Mouse (Mus musculus): ENCODE measurements around the gene Lca5.

Gene Lca5

GRCm38 (mm10) chr9:83440392-83441357 is at the start of gene Lca5:
Gene Lca5 (minus strand): TSS chr9:83441127.
- DNase-seq (ENCODE audit: low read depth), result peak; percentile 94

- DNase-seq (ENCODE audit: low read depth), result no peak
Measured at GRCm38 (mm10) chr9:83488491-83489210, 47.7 kb upstream of the Lca5 start.

DNA sequence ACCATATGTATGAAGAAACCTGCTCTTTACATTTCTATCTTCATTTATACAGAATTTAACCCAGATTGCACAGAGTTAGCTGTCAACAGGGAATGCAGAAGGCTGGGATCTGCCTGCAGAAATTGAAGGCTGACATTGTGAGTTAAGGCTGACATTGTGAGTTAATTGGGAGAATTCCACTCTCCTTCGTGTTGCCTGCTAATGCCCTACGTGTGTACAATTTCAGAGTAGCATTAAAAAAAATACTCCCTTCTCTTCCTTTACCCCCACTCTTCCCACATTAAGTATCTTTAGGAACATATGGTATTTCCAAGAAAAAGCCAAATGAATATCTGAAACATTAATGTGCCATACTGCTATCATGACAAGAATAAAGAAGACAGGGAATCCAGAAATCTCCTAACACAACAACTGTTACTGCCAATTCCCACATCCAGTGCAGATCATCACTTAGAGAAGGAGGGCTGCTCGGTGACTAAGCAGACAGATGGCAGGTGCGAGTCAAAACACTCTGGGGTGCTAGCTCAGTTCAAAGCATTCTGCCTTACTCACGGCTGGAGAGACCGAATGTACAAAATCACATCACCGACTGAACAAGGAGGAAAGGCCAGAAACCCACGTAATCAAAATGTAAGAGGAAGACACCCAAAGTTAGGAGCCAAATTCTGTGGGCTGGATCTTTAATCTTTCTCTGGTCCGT is 47.0 kb upstream of the Lca5 start:
- DNase-seq (ENCODE audit: low read depth), result no peak

- no peak for DNase-seq (ENCODE audit: low read depth)
Measured at GRCm38 (mm10) chr9:83485966-83486365, 45.0 kb upstream of the Lca5 start.

DNA sequence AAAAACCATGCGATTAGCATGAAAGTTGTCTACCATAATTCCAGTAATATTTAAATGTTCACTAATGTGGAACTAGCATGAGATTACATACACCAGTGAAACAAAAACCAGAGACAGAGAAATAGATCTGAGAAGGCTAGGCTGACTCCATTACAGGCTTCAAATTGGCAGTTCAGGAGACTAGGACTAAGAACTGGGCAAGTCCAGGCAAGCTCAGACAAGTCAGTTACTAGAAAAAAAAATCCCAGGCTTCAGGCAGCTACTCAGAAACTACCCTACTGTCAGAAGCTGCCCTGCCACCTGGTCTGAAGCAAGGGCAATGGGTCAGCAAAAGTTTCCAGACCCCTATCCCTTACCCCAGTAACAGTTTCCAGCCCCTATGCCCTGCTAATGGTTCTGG is 44.4 kb upstream of the Lca5 start:
- no peak for DNase-seq (ENCODE audit: low read depth)

- no peak for DNase-seq (ENCODE audit: low read depth)
Measured at GRCm38 (mm10) chr9:83483419-83483818, 42.5 kb upstream of the Lca5 start.

DNA sequence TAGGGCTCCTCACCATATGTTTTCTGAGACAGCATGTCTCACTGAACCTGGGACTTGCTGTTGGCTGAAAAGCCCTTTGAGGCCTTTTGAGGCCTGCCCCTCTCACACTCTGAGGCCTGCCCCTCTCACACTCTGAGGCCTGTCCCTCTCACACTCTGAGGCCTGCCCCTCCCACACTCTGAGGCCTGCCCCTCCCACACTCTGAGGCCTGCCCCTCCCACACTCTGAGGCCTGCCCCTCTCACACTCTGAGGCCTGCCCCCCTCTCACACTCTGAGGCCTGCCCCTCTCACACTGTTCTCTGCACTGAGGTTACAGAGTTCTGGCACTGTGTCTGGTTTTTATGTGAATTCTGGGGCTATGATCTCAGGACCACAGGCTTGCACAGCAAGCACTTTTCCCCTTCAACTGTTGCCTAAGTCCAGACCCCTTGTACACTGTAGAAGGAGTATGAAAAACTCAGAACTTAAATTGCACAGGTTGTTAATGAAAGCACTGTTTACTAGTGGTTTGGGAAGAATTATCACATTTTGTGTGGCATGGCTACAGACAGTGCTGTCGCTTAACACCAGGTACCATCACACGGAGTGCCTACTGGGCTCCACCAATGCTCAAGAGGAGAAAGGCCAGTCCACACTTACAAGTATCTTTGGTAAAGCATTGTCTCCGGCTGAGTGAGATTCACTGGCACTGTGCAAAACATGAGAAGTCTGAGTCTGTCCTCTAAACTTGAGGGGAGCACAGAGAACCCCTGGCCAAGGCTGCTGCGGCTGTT is 41.4 kb upstream of the Lca5 start:
- no peak for DNase-seq (ENCODE audit: low read depth)

DNA sequence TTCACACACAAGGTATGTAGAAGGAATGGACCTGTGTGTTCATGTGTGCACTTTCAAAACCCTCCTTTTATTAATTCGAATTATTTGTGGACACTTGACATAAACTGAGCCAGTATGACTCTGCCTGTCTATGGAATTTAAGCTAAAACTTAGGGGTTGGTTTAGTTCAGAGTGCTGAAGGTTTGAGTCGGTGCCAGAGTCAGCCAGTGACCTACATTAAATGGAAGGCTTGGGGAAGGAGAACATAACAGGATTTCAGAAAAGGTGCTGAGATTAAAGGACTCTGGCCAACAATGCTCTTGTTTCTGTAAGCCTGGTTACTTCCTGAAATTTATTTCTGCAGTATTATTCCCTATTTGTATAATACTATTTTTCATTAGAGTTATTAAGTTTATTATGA is 28.9 kb upstream of the Lca5 start:
- DNase-seq (ENCODE audit: low read depth), result no peak

GRCm38 (mm10) chr9:83447771-83448170 is 6.8 kb upstream of the Lca5 start:
- DNase-seq (ENCODE audit: low read depth), result no peak

DNA sequence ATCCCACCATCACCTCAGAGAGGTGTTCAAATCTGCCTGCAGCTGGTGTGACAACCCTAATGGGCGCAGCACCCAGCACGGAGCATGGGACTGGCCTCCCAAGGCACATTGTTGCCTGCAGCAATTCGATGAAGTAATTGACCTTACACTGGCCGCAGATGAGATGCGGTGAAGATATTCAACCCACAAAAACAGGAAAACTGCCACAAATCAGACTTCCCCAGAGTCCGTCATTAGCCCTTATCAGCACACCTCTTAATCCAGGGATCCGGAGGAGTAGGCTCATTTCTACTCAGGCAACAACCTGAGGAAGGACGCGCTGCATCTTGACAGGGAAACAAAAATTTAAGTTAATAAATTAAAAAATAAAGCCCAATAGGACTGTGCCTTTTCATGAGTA is 6.2 kb upstream of the Lca5 start:
- no peak for DNase-seq (ENCODE audit: low read depth)

- no peak for DNase-seq (ENCODE audit: low read depth)
Measured at GRCm38 (mm10) chr9:83437621-83438020, 3.3 kb downstream of the Lca5 start.

GRCm38 (mm10) chr9:83434489-83434888 is 6.4 kb downstream of the Lca5 start:
- no peak for DNase-seq (ENCODE audit: low read depth)

- DNase-seq (ENCODE audit: low read depth), result no peak
Measured at GRCm38 (mm10) chr9:83433661-83434060, 7.3 kb downstream of the Lca5 start.

DNA sequence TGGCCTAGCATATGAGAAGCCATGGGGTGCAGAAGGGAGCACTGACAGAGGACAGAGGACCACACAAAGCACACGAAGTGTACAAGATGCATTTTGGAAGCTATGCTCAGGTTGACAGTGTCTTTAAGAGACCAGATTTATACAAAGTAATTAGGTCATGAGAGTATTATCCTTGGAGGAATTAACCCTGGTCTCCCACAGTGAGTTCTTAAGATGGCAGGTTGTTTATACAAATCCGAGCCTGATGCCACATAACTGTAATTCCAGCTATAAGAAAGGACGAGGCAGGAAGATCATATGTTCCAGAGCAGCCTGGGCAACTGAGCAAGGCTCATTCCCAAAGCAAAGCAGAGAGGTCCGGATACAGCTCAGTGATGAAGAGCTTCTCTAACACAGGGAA is 13.0 kb downstream of the Lca5 start:
- no peak for DNase-seq (ENCODE audit: low read depth)

- DNase-seq (ENCODE audit: low read depth), result no peak
Measured at GRCm38 (mm10) chr9:83418965-83419364, 22.0 kb downstream of the Lca5 start.

- DNase-seq (ENCODE audit: low read depth), result no peak
Measured at GRCm38 (mm10) chr9:83413046-83413445, 27.9 kb downstream of the Lca5 start.

DNA sequence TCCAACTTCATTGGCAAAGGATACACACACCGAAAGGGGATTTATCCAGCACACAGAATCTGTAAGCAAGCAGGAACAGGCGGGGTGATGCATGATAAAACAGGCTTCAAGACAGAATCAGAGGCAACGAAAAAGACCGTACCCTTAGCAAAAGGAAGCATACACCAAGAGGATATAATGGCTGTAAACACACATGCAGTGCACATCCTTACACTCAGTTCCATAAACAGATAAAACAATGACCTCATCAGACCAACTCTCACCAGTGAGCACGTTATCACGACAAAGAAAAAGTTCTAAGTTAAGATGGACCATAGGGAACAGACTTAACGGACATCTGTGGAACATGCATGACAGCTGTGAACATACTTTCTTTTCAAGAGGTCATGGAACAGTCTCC is 35.8 kb downstream of the Lca5 start:
- no peak for DNase-seq (ENCODE audit: low read depth)

DNA sequence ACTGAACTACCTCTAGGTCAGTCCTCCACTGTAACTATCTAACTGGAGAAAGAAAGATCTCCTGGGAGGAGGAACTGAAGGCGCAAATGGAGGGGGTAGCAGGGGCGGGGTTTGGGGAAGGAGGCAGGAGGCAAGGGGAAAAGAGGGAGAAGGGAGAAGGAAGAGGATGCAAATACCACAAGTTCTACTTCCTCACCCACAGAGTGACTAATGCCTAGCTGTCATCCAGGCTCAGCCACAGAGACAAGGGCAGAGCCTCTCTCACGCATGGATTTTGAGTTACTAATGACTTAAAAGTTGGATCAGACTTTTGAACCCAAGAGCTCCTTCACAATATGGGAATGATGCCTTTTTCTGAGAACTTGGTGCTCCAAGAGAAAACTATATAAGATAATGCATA is 40.1 kb downstream of the Lca5 start:
- no peak for DNase-seq (ENCODE audit: low read depth)

DNA sequence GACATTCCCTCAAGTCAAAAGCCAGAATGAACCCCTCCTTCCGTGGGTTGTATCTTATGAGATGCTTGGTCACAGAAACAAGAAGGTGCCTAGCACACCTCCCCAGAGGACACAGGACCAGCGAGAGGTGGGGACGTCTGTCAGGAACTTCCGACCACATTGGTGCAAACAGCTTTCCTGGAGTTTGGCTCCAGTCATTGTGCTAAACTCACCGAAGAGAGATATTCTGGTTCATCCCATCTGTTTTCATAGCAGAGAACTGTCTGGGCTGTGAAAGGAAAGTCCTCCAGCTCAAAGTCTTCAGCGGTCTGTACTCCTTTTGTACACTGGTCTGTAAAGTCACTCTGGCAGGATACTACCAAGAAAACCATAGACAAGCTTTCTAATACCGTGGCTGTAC is 41.5 kb downstream of the Lca5 start:
- DNase-seq (ENCODE audit: low read depth), result no peak

GRCm38 (mm10) chr9:83398260-83398659 is 42.7 kb downstream of the Lca5 start:
- no peak for DNase-seq (ENCODE audit: low read depth)

DNA sequence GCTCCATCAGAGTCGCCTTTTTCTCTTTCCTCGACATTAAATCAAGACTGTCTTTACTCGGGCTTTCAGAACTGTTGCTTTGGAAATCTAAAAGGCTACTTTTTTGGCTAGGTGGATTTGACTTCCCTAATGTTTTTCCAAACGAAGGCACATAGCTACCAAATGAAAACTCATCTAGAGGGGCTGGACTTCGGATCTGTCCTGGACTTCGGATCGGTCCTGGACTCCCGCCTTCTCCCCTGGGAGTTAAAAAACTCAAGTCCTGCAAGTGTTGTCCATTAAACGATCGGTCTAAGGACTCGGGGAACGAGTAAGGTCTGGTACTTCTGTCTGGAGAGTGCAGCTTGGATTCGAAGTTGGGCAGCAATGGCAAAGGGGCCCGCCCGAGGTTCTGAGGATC is 45.5 kb downstream of the Lca5 start:
- no peak for DNase-seq (ENCODE audit: low read depth)

- no peak for DNase-seq (ENCODE audit: low read depth)
Measured at GRCm38 (mm10) chr9:83391996-83392395, 48.9 kb downstream of the Lca5 start.

Data from fibroblast of lung, adult 2 months (primary cell).